Mouse (Mus musculus): ENCODE measurements around the gene Peli2. TPM values are rescaled to one million over a fixed set of nuclear protein-coding genes. Genes with fewer than 3 reads are reported as not detected.
A peak's percentile ranks its signal among the peaks of the same experiment; 100 is the strongest.

Gene Peli2
- polyA plus RNA-seq, 1 experiment from 2014 or later, result 16.0 TPM

GRCm38 (mm10) chr14:48126931-48127330 is 6.3 kb downstream of the Peli2 start:
- WGBS, result 74% methylated on average over 4 of the region's 4 CpGs
- H3K9ac ChIP-seq, result no peak overlapping the region

GRCm38 (mm10) chr14:48127609-48128185 is 7.1 kb downstream of the Peli2 start:
- TF ChIP-seq CTCF (IDR thresholded peaks at IDR 0.05; ENCODE audit: low read depth), result no peak
- WGBS, result 82% methylated on average over 8 of the region's 8 CpGs

More at GRCm38 (mm10) chr14:48126931-48127330, 6.3 kb downstream of the Peli2 start:
- Histone ChIP-seq H3K4me2 (no peak overlapping the region), H3K27me3 (ENCODE audit: insufficient read depth, low read length) (no peaks in the 10 kb centered on the region), H3K27ac (ENCODE audit: low read depth) (no peak overlapping the region), H3K4me1 (ENCODE audit: insufficient read depth) (peaks cover 37% of the 10 kb centered on the region), H3K4me3 (ENCODE audit: low read depth, low read length) (no peak overlapping the region), H3K9me3 (ENCODE audit: low read depth, low read length) (no peaks in the 10 kb centered on the region), H3K36me3 (ENCODE audit: insufficient read depth) (no peaks in the 10 kb centered on the region)
- DNase-seq (no peak), ATAC-seq (ENCODE audit: insufficient read depth) (no peak)
- no peak for TF ChIP-seq CTCF (IDR thresholded peaks at IDR 0.05; ENCODE audit: low read depth)

GRCm38 (mm10) chr14:48128701-48129100 is 8.1 kb downstream of the Peli2 start:
- Histone ChIP-seq H3K27me3 (ENCODE audit: insufficient read depth, low read length) (no peaks in the 10 kb centered on the region), H3K9ac (no peak overlapping the region), H3K27ac (ENCODE audit: low read depth) (no peak overlapping the region), H3K4me3 (ENCODE audit: low read depth, low read length) (no peak overlapping the region), H3K4me2 (no peak overlapping the region), H3K9me3 (ENCODE audit: low read depth, low read length) (no peaks in the 10 kb centered on the region), H3K36me3 (ENCODE audit: insufficient read depth) (no peaks in the 10 kb centered on the region), H3K4me1 (ENCODE audit: insufficient read depth) (peaks cover 46% of the 10 kb centered on the region)
- ATAC-seq (ENCODE audit: insufficient read depth), result no peak
- no peak for DNase-seq
- no peak for TF ChIP-seq CTCF (IDR thresholded peaks at IDR 0.05; ENCODE audit: low read depth)
- 90% methylated on average over 5 of the region's 5 CpGs for WGBS

More at GRCm38 (mm10) chr14:48127609-48128185, 7.1 kb downstream of the Peli2 start:
- no peaks in the 10 kb centered on the region for H3K27me3 ChIP-seq (ENCODE audit: insufficient read depth, low read length)
- H3K36me3 ChIP-seq (ENCODE audit: insufficient read depth), result no peaks in the 10 kb centered on the region
- ATAC-seq (ENCODE audit: insufficient read depth), result no peak
- no peak overlapping the region for H3K27ac ChIP-seq (ENCODE audit: low read depth)
- no peak overlapping the region for H3K4me2 ChIP-seq
- peaks cover 40% of the 10 kb centered on the region for H3K4me1 ChIP-seq (ENCODE audit: insufficient read depth)
- no peaks in the 10 kb centered on the region for H3K9me3 ChIP-seq (ENCODE audit: low read depth, low read length)
- DNase-seq, result no peak
- no peak overlapping the region for H3K4me3 ChIP-seq (ENCODE audit: low read depth, low read length)
- H3K9ac ChIP-seq, result no peak overlapping the region

GRCm38 (mm10) chr14:48130021-48130420 is 9.4 kb downstream of the Peli2 start:
- no peak for ATAC-seq (ENCODE audit: insufficient read depth)
- peaks cover 48% of the 10 kb centered on the region for H3K4me1 ChIP-seq (ENCODE audit: insufficient read depth)
- H3K27ac ChIP-seq (ENCODE audit: low read depth), result no peak overlapping the region
- TF ChIP-seq CTCF (IDR thresholded peaks at IDR 0.05; ENCODE audit: low read depth), result no peak
- H3K4me2 ChIP-seq, result no peak overlapping the region
- DNase-seq, result no peak
- H3K4me3 ChIP-seq (ENCODE audit: low read depth, low read length), result no peak overlapping the region
- WGBS, result 81% methylated on average over 6 of the region's 6 CpGs
- no peaks in the 10 kb centered on the region for H3K27me3 ChIP-seq (ENCODE audit: insufficient read depth, low read length)
- no peak overlapping the region for H3K9ac ChIP-seq
- no peaks in the 10 kb centered on the region for H3K36me3 ChIP-seq (ENCODE audit: insufficient read depth)
- no peaks in the 10 kb centered on the region for H3K9me3 ChIP-seq (ENCODE audit: low read depth, low read length)

GRCm38 (mm10) chr14:48130761-48131575 is 10.3 kb downstream of the Peli2 start:
- WGBS, result 38% methylated on average over 20 of the region's 20 CpGs
- no peaks in the 10 kb centered on the region for H3K27me3 ChIP-seq (ENCODE audit: insufficient read depth, low read length)
- ATAC-seq (ENCODE audit: insufficient read depth) (no peak), DNase-seq (peak; percentile 48)
- peak overlapping the region; percentile 3; the same call in 1 of the 2 replicates for H3K27ac ChIP-seq (ENCODE audit: low read depth)
- no peak overlapping the region for H3K9ac ChIP-seq
- H3K36me3 ChIP-seq (ENCODE audit: insufficient read depth), result no peaks in the 10 kb centered on the region
- no peak overlapping the region for H3K4me3 ChIP-seq (ENCODE audit: low read depth, low read length)
- H3K9me3 ChIP-seq (ENCODE audit: low read depth, low read length), result no peaks in the 10 kb centered on the region
- H3K4me2 ChIP-seq, result 0 out of 2 replicates have a peak overlapping the region, but pooled peaks have one; percentile 3
- peaks cover 57% of the 10 kb centered on the region for H3K4me1 ChIP-seq (ENCODE audit: insufficient read depth)
- TF ChIP-seq CTCF (IDR thresholded peaks at IDR 0.05; ENCODE audit: low read depth), result no peak

GRCm38 (mm10) chr14:48131576-48131922 is 10.9 kb downstream of the Peli2 start:
- peak overlapping the region; percentile 3; the same call in 1 of the 2 replicates for H3K27ac ChIP-seq (ENCODE audit: low read depth)
- ATAC-seq (ENCODE audit: insufficient read depth), result peak; percentile 58

GRCm38 (mm10) chr14:48132241-48132640 is 11.6 kb downstream of the Peli2 start:
- Histone ChIP-seq H3K36me3 (ENCODE audit: insufficient read depth) (no peaks in the 10 kb centered on the region), H3K4me3 (ENCODE audit: low read depth, low read length) (no peak overlapping the region), H3K9me3 (ENCODE audit: low read depth, low read length) (no peaks in the 10 kb centered on the region), H3K27me3 (ENCODE audit: insufficient read depth, low read length) (no peaks in the 10 kb centered on the region), H3K27ac (ENCODE audit: low read depth) (no peak overlapping the region), H3K9ac (no peak overlapping the region), H3K4me2 (no peak overlapping the region), H3K4me1 (ENCODE audit: insufficient read depth) (peaks cover 55% of the 10 kb centered on the region)
- no peak for TF ChIP-seq CTCF (IDR thresholded peaks at IDR 0.05; ENCODE audit: low read depth)
- 87% methylated on average over 3 of the region's 3 CpGs for WGBS
- DNase-seq (no peak), ATAC-seq (ENCODE audit: insufficient read depth) (no peak)

More at GRCm38 (mm10) chr14:48131576-48131922, 10.9 kb downstream of the Peli2 start:
- Histone ChIP-seq H3K36me3 (ENCODE audit: insufficient read depth) (no peaks in the 10 kb centered on the region), H3K27me3 (ENCODE audit: insufficient read depth, low read length) (no peaks in the 10 kb centered on the region), H3K9ac (no peak overlapping the region), H3K9me3 (ENCODE audit: low read depth, low read length) (no peaks in the 10 kb centered on the region), H3K4me1 (ENCODE audit: insufficient read depth) (peaks cover 56% of the 10 kb centered on the region), H3K4me3 (ENCODE audit: low read depth, low read length) (no peak overlapping the region), H3K4me2 (0 out of 2 replicates have a peak overlapping the region, but pooled peaks have one; percentile 3)
- no peak for TF ChIP-seq CTCF (IDR thresholded peaks at IDR 0.05; ENCODE audit: low read depth)
- DNase-seq, result peak; percentile 39
- WGBS, result 46% methylated on average over 4 of the region's 4 CpGs
